Mouse (Mus musculus): ENCODE results near the gene Cacna1i. TPM values are rescaled to one million over a fixed set of nuclear protein-coding genes. Genes with fewer than 3 reads are reported as not detected.

The Cacna1i gene
- polyA plus RNA-seq, 1 experiment from 2014 or later, result 0.03 TPM

GRCm38 (mm10) chr15:80415132-80415531 is 128.1 kb downstream of the Cacna1i start:
- no peaks in the 10 kb centered on the region for H3K4me1 ChIP-seq (replicated peaks; ENCODE audit: control insufficient read depth, insufficient read depth, low read length)
- H3K9me3 ChIP-seq (ENCODE audit: control insufficient read depth), result no peaks in the 10 kb centered on the region
- TF ChIP-seq CTCF (IDR thresholded peaks at IDR 0.05; ENCODE audit: low read depth), result no peak
- no peak overlapping the region for H3K9ac ChIP-seq (ENCODE audit: low read depth, low read length)
- no peak overlapping the region for H3K27ac ChIP-seq (ENCODE audit: low read depth, low read length)
- H3K4me3 ChIP-seq (ENCODE audit: low read depth, low read length), result no peak overlapping the region
- WGBS, result 79% methylated on average over 4 of the region's 4 CpGs
- H3K4me2 ChIP-seq (replicated peaks; ENCODE audit: low read depth), result no peak overlapping the region
- H3K27me3 ChIP-seq (replicated peaks; ENCODE audit: control insufficient read depth, insufficient read depth, low read length), result no peaks in the 10 kb centered on the region
- ATAC-seq, result no peak
- H3K36me3 ChIP-seq (ENCODE audit: control insufficient read depth, insufficient read depth), result no peaks in the 10 kb centered on the region

- no peak for ATAC-seq
- Histone ChIP-seq H3K27ac (ENCODE audit: low read depth, low read length) (no peak overlapping the region), H3K4me3 (ENCODE audit: low read depth, low read length) (no peak overlapping the region), H3K27me3 (replicated peaks; ENCODE audit: control insufficient read depth, insufficient read depth, low read length) (no peaks in the 10 kb centered on the region), H3K9me3 (ENCODE audit: control insufficient read depth) (no peaks in the 10 kb centered on the region), H3K9ac (ENCODE audit: low read depth, low read length) (no peak overlapping the region), H3K4me1 (replicated peaks; ENCODE audit: control insufficient read depth, insufficient read depth, low read length) (no peaks in the 10 kb centered on the region), H3K36me3 (ENCODE audit: control insufficient read depth, insufficient read depth) (no peaks in the 10 kb centered on the region), H3K4me2 (replicated peaks; ENCODE audit: low read depth) (no peak overlapping the region)
- TF ChIP-seq CTCF (IDR thresholded peaks at IDR 0.05; ENCODE audit: low read depth), result no peak
- 62% methylated on average over 8 of the region's 9 CpGs for WGBS
Measured at GRCm38 (mm10) chr15:80417066-80417465, 130.0 kb downstream of the Cacna1i start.

GRCm38 (mm10) chr15:80418146-80418545 is 131.1 kb downstream of the Cacna1i start:
- 71% methylated on average over 2 of the region's 2 CpGs for WGBS
- no peaks in the 10 kb centered on the region for H3K9me3 ChIP-seq (ENCODE audit: control insufficient read depth)
- no peaks in the 10 kb centered on the region for H3K4me1 ChIP-seq (replicated peaks; ENCODE audit: control insufficient read depth, insufficient read depth, low read length)
- TF ChIP-seq CTCF (IDR thresholded peaks at IDR 0.05; ENCODE audit: low read depth), result no peak
- no peak overlapping the region for H3K4me3 ChIP-seq (ENCODE audit: low read depth, low read length)
- no peak overlapping the region for H3K9ac ChIP-seq (ENCODE audit: low read depth, low read length)
- no peaks in the 10 kb centered on the region for H3K36me3 ChIP-seq (ENCODE audit: control insufficient read depth, insufficient read depth)
- no peaks in the 10 kb centered on the region for H3K27me3 ChIP-seq (replicated peaks; ENCODE audit: control insufficient read depth, insufficient read depth, low read length)
- no peak overlapping the region for H3K4me2 ChIP-seq (replicated peaks; ENCODE audit: low read depth)
- ATAC-seq, result no peak
- no peak overlapping the region for H3K27ac ChIP-seq (ENCODE audit: low read depth, low read length)

- no peaks in the 10 kb centered on the region for H3K27me3 ChIP-seq (replicated peaks; ENCODE audit: control insufficient read depth, insufficient read depth, low read length)
- no peak overlapping the region for H3K27ac ChIP-seq (ENCODE audit: low read depth, low read length)
- no peaks in the 10 kb centered on the region for H3K9me3 ChIP-seq (ENCODE audit: control insufficient read depth)
- no peak overlapping the region for H3K4me3 ChIP-seq (ENCODE audit: low read depth, low read length)
- H3K4me1 ChIP-seq (replicated peaks; ENCODE audit: control insufficient read depth, insufficient read depth, low read length), result no peaks in the 10 kb centered on the region
- ATAC-seq, result no peak
- no peaks in the 10 kb centered on the region for H3K36me3 ChIP-seq (ENCODE audit: control insufficient read depth, insufficient read depth)
- no peak overlapping the region for H3K4me2 ChIP-seq (replicated peaks; ENCODE audit: low read depth)
- no peak overlapping the region for H3K9ac ChIP-seq (ENCODE audit: low read depth, low read length)
- TF ChIP-seq CTCF (IDR thresholded peaks at IDR 0.05; ENCODE audit: low read depth), result no peak
- WGBS, result 76% methylated on average over 11 of the region's 11 CpGs
Measured at GRCm38 (mm10) chr15:80430324-80430723, 143.3 kb downstream of the Cacna1i start.

- TF ChIP-seq CTCF (IDR thresholded peaks at IDR 0.05; ENCODE audit: low read depth), result no peak
- WGBS, result 88% methylated on average over 5 of the region's 5 CpGs
Measured at GRCm38 (mm10) chr15:80436961-80437360, 149.9 kb downstream of the Cacna1i start.

GRCm38 (mm10) chr15:80437996-80438395 is 151.0 kb downstream of the Cacna1i start:
- no peaks in the 10 kb centered on the region for H3K36me3 ChIP-seq (ENCODE audit: control insufficient read depth, insufficient read depth)
- ATAC-seq, result no peak
- 85% methylated on average over 9 of the region's 9 CpGs for WGBS
- H3K4me3 ChIP-seq (ENCODE audit: low read depth, low read length), result no peak overlapping the region
- H3K9ac ChIP-seq (ENCODE audit: low read depth, low read length), result no peak overlapping the region
- H3K9me3 ChIP-seq (ENCODE audit: control insufficient read depth), result no peaks in the 10 kb centered on the region
- no peak overlapping the region for H3K4me2 ChIP-seq (replicated peaks; ENCODE audit: low read depth)
- H3K4me1 ChIP-seq (replicated peaks; ENCODE audit: control insufficient read depth, insufficient read depth, low read length), result no peaks in the 10 kb centered on the region
- H3K27me3 ChIP-seq (replicated peaks; ENCODE audit: control insufficient read depth, insufficient read depth, low read length), result no peaks in the 10 kb centered on the region
- no peak for TF ChIP-seq CTCF (IDR thresholded peaks at IDR 0.05; ENCODE audit: low read depth)
- no peak overlapping the region for H3K27ac ChIP-seq (ENCODE audit: low read depth, low read length)

More at GRCm38 (mm10) chr15:80436961-80437360, 149.9 kb downstream of the Cacna1i start:
- H3K36me3 ChIP-seq (ENCODE audit: control insufficient read depth, insufficient read depth), result no peaks in the 10 kb centered on the region
- H3K27me3 ChIP-seq (replicated peaks; ENCODE audit: control insufficient read depth, insufficient read depth, low read length), result no peaks in the 10 kb centered on the region
- H3K9ac ChIP-seq (ENCODE audit: low read depth, low read length), result no peak overlapping the region
- H3K27ac ChIP-seq (ENCODE audit: low read depth, low read length), result no peak overlapping the region
- no peak overlapping the region for H3K4me2 ChIP-seq (replicated peaks; ENCODE audit: low read depth)
- no peak for ATAC-seq
- H3K4me1 ChIP-seq (replicated peaks; ENCODE audit: control insufficient read depth, insufficient read depth, low read length), result no peaks in the 10 kb centered on the region
- H3K4me3 ChIP-seq (ENCODE audit: low read depth, low read length), result no peak overlapping the region
- no peaks in the 10 kb centered on the region for H3K9me3 ChIP-seq (ENCODE audit: control insufficient read depth)

GRCm38 (mm10) chr15:80438423-80438822 is 151.4 kb downstream of the Cacna1i start:
- Histone ChIP-seq H3K9ac (ENCODE audit: low read depth, low read length) (no peak overlapping the region), H3K27ac (ENCODE audit: low read depth, low read length) (no peak overlapping the region)
- no peak for ATAC-seq

More at GRCm38 (mm10) chr15:80438423-80438822, 151.4 kb downstream of the Cacna1i start:
- H3K4me1 ChIP-seq (replicated peaks; ENCODE audit: control insufficient read depth, insufficient read depth, low read length), result no peaks in the 10 kb centered on the region
- no peak overlapping the region for H3K4me2 ChIP-seq (replicated peaks; ENCODE audit: low read depth)
- TF ChIP-seq CTCF (IDR thresholded peaks at IDR 0.05; ENCODE audit: low read depth), result no peak
- 81% methylated on average over 9 of the region's 9 CpGs for WGBS
- H3K36me3 ChIP-seq (ENCODE audit: control insufficient read depth, insufficient read depth), result no peaks in the 10 kb centered on the region
- H3K9me3 ChIP-seq (ENCODE audit: control insufficient read depth), result no peaks in the 10 kb centered on the region
- no peak overlapping the region for H3K4me3 ChIP-seq (ENCODE audit: low read depth, low read length)
- H3K27me3 ChIP-seq (replicated peaks; ENCODE audit: control insufficient read depth, insufficient read depth, low read length), result no peaks in the 10 kb centered on the region
